Mouse (Mus musculus) kidney, postnatal 4 days (tissue): ENCODE results near the gene Fktn.
"Not testable (repeated sequence)": the region's sequence is repeated elsewhere in the genome, so short reads cannot be mapped to it uniquely, and the experiment has no call there.

Experiments
- DNase-seq, 2 experiments: peaks; one replicate each; pipeline ENCODE4 v3.0.0; 2021; ENCODE audit warnings: mixed read lengths in 2 of 2

Gene Fktn

GRCm38 (mm10) chr4:53772004-53772403, 58.2 kb downstream of the Fktn start:
- no peak for DNase-seq

DNA sequence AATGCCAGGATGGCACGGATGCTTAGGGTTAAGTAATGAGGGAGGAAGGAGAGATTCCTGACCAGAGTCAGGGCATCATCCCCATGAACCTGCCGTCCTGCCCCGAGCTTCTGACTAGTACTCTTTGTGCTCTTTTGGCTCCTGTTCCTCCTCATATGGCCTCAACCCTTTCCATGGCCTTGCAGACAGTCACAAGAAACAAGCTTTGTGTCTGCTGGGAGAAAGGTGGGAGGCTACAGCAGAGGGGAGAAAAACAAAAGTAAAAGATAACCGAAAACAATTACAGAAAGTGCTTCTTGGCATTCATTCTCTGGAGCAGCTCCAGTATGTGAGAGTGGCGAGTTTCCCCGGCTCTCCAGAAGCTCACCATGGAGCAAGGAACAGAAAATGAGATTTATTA, 60.1 kb downstream of the Fktn start:
- DNase-seq: no peak

DNA sequence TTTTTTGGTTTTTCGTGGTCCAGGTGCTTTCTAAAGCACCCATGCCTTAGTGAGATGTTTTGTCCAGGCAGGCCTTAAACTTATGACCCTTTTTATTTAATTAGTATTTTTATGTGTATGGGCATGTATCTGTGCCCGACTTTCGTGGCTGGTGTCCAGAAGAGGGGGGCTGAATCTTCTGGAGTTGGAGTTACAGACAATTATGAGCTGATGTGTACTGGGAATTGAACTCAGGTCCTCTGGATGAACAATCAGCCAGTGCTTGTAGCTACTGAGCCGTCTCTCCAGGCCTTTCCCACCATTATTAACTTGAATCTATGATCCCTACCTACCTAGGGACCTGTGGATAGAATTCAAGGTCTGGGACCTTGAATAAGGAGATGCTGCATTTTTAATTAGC, 67.6 kb downstream of the Fktn start:
- DNase-seq: no peak

DNA sequence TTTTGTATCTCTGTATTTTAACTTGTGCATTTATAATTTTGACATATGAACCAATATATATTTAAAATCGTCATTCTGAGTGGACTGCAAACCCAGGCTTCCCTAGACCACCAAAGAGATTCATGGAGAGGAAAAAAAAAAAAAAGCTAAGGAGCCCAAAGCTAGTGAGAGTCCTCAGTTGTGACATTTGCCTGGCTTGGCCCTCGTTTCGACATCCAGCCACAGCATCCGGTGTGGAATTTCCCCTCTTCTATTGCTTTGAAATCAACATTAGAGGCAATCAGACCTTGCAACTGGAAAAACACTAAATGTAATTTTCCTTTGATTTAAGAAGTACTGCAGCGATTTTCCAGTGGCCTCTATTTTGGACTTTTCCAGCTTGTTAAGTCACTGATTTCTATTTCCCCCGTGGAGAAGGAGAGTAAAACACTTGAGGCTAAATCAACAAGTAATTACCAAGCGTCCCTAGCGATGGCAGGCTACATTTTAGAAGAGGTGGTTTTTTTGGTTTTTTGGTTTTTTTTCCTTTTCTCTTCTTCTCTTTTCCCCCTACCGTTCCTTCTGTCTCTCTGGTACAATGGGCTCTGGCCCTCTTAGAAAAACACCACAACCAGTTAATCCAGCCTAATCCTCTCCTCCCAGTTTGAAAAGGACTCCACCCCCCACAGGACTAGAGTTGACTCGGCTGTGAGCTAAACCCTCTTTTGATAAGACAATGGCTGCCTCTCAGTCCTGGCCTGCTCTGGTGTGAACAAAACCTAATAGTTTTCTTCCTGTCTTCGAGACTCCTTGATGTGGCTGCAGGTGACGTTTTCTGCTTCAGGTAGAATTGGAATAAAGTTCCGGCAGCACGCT, 68.6 kb downstream of the Fktn start:
- DNase-seq: no peak

DNA sequence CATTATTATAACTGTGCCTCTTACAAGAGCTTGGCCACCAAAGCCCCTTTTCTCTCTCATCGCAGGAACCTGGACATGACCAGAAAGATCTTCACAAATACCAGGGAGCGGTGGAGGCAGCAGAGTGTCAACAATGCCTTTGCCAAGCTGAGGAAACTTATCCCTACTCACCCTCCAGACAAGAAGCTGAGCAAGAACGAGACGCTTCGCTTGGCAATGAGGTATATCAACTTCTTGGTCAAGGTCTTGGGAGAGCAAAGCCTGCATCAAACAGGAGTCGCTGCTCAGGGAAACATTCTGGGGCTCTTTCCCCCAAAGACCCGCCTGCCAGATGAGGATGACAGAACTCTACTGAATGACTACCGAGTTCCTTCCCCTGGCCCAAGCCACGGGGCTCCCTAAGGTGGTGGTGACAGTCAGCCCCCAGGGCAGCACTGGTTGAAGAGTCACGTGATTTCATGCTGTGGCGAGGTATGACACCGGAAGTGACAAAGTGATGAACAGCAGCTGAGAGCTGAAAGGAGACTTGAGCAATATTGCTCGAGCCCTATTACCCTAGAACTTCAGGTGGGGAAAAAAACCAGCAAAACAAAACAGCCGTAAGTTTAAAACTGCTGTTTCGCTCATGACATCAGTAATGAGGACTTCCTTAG, 72.1 kb downstream of the Fktn start:
- DNase-seq: no peak

GRCm38 (mm10) chr4:53786851-53787250, 73.1 kb downstream of the Fktn start:
- DNase-seq: no peak

DNA sequence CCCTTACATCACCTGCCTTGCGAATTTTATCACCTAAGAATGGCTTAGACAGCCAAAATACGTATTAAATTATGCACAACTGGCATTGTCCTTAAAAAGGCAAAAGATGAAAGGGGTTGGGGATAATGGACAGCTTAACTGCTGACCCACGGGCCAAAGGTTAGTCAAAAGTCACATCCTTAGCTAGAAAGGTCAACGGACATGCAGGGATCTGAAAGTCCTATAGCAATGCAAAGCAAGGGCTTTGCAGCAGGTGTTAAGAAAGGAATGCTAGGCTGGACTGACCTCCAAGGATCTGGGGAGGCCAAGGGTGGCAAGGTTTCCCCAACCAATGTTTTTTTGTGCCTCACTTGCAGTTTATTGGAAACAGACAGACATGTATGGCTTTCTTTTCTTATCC, 75.5 kb downstream of the Fktn start:
- DNase-seq: no peak

- DNase-seq: no peak
Measured at GRCm38 (mm10) chr4:53794257-53794966, 80.6 kb downstream of the Fktn start.

DNA sequence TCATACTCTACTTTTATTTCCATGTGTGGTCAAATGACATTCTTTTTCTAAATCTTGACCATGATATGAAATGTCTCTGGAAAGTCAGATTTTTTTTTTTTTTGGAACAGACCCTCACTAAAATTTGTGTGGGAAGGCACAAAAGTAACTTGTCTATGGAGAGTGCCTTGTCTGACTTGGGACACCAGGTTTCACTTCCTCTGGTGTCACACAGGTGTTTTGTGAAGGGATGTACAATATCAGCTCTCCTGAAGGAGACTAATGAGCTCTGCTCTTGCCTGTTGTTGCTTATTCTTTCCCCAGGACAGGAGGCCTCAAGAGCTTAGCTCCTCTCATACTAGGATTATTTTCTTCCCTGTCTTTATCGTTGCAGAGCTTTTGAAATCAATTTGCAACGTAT, 81.3 kb downstream of the Fktn start:
- no peak for DNase-seq

- DNase-seq: no peak
Measured at GRCm38 (mm10) chr4:53795706-53796105, 81.9 kb downstream of the Fktn start.

DNA sequence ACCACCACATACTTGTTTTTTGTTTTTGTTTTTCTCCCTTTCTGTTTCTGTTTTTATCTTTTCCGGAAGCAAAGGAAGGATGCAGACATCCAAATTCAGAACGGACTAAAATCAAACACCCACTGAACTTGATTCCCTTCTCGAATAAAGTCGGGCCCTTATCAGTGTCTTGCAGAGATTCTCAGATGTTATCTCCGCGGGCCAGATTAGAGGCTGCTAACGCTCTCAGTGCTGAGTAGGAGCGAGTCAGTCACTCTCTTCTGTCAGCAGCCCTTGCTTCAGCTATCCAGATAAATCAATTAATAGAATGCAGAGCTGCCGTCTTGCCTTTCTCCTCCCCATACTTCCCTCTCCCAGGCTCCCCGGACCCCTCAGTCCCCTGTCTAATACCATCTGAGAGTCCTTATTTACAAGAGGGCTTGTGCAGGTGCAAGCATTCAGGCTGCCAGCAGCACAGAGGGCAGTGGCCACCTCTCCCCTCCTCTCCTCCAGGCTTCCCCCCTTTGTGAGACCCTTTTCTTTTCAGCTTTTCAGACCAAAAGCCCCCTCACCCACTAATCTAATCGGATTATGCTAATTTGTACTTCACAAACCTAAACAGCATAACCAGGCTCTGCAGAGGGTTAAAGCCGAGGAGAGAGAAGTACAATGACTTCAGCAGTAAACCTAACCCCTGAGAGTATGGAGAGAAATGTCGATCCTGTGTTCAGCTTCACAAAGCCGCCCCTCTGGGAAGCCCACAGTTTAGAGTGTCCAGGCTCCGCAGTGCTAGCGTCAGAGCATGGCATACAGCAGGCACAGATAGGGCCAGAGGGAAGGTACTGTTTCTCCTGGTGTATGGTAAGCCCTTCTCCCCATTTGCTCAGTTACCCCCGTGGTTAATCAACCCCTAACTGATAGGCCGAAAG, 83.3 kb downstream of the Fktn start:
- no peak for DNase-seq

DNA sequence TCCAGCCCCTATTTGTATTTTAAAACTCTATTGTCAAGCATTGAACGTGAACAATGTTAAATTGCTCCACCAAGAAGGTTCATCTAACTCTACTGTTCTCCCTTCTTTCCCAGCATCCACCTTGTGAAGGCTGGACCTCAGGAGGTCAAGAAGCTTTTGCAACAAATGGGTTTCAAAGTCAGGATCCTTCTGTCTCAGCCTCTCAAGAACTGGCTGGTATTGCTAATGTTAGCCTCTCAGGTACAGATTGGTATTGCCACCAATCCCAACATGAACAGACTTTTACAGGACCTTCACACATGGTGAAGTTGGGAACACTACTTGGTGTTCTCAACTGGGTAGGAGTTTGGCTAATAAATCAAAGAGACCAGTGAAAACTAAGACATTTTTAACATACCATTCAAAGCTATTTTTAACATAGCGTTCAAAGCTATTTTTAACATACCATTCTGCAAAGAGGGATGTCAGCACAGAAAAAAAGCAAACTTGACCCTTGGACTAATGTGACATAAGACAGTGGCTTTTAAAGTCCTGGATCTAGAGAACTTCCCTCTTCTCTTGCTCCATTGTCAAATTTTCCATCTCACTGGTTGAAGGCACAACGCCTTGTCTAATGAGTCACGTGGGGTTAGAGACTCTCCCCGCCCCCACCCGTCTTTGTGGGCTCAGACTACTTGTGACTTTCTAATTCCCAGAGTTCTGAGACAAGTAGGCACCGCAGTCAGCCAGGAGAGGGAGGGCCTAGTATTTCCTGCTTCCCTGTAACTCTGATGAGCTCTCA, 85.3 kb downstream of the Fktn start:
- peak; percentile 30 to 51 for DNase-seq

DNA sequence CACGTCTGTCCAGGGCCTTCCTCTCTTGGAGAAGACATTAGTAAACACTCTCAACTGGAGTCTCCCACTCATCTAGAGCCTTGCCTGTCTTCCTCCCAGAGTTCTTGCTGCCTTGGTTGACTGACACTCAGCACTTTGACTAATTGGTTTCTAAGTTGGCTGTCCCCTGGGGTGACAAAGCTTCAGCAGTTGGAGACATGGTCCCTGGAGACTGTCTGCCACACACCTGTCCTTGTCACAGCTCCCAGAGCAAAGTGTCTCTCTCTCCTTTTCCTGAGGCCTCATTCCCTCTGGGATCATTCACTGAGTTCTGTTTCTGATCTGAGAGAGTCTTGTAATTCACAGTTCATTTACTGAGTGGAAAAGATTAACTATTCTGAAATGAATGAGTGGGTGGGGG, 86.0 kb downstream of the Fktn start:
- peak in 1 of 2 experiments; percentile 6 for DNase-seq

DNA sequence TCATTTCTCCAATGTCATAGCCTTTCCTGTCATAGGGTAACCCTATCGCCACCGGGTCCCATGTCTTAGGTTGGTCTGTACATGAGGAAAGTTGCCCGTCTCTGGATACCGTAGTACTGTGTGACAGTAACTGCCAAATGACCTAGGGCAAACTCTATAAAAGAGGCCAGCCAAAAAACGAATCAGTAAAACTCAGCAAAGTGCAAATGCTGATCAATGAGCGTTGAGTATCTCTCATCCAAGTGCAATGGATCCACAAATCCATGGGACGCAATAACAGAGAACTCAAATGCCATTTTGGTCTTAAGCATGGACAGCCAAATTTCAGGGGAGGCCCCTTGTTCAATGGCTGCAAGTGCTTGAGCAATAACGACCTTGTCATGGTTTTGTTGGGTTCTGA, 89.9 kb downstream of the Fktn start:
- not testable (repeated sequence) for DNase-seq

DNA sequence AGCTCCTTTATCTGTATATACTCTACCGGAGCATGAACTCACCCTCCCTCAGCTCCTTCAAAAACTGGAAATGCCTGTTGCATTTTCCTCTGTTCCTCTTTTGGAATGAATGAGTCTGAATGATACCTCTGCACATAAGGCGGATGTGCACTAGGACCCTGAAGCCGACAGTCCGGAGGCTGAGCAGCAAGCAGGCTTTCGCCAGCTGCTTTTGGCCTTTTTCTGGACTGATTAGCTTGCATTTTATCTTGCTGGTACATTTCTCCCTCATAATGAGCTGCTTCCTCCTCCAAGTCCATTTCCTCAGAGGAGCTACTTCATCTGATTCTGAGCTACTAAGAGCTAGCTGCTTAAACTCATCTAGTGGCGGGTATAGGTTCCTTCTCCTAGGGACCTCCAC, 92.6 kb downstream of the Fktn start:
- DNase-seq: not testable (repeated sequence)

DNA sequence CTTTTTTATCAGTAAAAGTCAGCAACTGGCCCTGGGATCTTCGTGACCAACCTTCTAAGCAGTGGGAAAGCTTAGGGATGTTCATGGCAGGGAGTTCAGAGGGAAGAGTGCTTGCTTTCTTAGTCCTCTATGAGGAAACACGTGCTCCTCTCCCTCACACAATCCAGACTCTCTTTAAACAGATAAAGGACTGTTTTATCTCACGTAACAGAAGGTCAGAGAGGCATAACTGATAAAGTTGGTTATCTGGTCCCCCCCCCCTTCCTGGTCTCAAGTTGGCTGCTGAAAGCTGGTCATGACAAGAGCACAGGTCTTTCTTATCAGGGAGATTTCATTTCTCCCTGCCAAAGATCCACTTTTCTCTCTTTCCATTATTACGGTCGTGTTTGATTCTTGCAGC, 104.5 kb downstream of the Fktn start:
- DNase-seq: no peak

DNA sequence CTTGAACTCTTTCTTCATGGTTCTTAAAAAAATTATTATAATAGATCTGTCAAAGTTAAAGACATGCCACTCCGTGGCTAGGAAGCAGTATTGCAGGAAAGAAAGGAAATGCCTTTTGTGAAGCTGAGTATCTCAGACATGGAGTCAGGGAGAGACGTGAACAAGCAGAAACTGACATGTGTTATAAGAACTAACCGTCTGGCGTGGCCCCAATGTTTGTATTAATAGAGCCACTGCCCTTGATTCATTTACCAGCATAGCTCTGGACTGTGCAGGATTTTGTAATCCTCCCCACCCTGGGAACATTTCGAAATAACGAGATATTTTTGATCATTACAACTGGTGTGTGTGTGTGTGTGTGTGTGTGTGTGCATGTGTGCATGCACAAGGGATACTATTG, 109.9 kb downstream of the Fktn start:
- no peak for DNase-seq

- DNase-seq: no peak
Measured at GRCm38 (mm10) chr4:53824831-53825230, 111.0 kb downstream of the Fktn start.

- peak; percentile 88 to 92 for DNase-seq
Measured at GRCm38 (mm10) chr4:53825821-53826605, 112.2 kb downstream of the Fktn start, which contains the start of gene Tmem38b. Tmem38b (plus strand) TSS chr4:53826045.

- DNase-seq: no peak
Measured at GRCm38 (mm10) chr4:53826641-53827248, 112.9 kb downstream of the Fktn start.
